Mouse (Mus musculus) G1E (cell line): ENCODE measurements around the gene Cacnb3.

Experiments used
- CTCF ChIP-seq: IDR thresholded peaks from 2 replicates; pipeline ENCODE4 v1.5.1; 2012; ENCODE audit warnings: low read depth, low read length, inconsistent platforms, mixed read lengths
- GATA1 ChIP-seq: IDR thresholded peaks from 2 replicates; pipeline ENCODE4 v1.6.1; 2012; ENCODE audit warnings: borderline replicate concordance, low read length, inconsistent platforms, mixed read lengths
- POLR2AphosphoS5 ChIP-seq: IDR thresholded peaks from 2 replicates; pipeline ENCODE4 v1.6.1; 2012; ENCODE audit warnings: low read depth, low read length, inconsistent platforms; ENCODE audit not compliant: insufficient replicate concordance
- TAL1 ChIP-seq: conservative IDR thresholded peaks from 2 replicates; pipeline ENCODE4 v1.6.1; 2012; ENCODE audit warnings: low read depth, low read length, inconsistent platforms, mixed read lengths

- TF ChIP-seq CTCF (no peak), TAL1 (no peak), GATA1 (no peak), POLR2AphosphoS5 (no peak)
Measured at GRCm38 (mm10) chr15:98640157-98640556, 9.5 kb downstream of the Cacnb3 start.
